ENCODE assay signal across 26 mouse cellular contexts in the genomic region with DNA sequence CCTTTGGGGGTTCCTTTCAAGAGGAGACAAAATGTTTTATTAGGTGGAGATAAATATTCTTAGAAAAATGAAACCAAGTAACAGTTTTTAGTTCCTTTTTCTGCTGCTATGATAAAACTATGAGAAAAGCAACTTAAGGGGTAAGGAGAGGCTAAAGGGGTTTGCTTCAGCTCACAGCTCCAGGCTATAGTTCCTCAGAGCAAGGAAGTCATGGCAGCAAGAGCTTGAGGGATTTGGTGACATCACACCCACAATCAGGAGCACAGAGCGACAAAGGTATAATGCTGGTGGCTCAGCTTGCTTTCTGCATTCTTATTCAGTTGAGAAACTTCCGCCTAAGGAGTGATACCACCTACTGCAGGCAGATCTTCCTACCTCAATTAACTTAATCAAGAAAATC. TPM values are rescaled to one million over a fixed set of nuclear protein-coding genes. Genes with fewer than 3 reads are reported as not detected.
A peak's percentile ranks its signal among the peaks of the same experiment; 100 is the strongest.
DNase-seq lines count a peak whose midpoint lies in the region; ATAC-seq and TF ChIP-seq lines count a peak whose summit lies in the region.
"Had no signal": no experiment of that assay in that cellular context is flagged by ENCODE, and none has a peak within 500 bp of the region (broad histone marks: within the 10 kb centered on the region; RNA-seq: fewer than 3 reads in every experiment).

No protein-coding gene starts in this region.

- no peak; a peak in 1 of 4 replicates for TF ChIP-seq POLR2A in MEL (IDR thresholded peaks at IDR 0.05; ENCODE audit: control insufficient read depth in 1 of 2, insufficient read depth in 1 of 2, low read depth in 1 of 2, low read length in 2 of 2, poor library complexity in 1 of 2)

- peak; percentile 43 for ATAC-seq in common myeloid progenitor, adult 5-6 weeks (replicated peaks; ENCODE audit: low read depth, poor library complexity, severe bottlenecking)
- ATAC-seq in megakaryocyte, adult 5-6 weeks (ENCODE audit: poor library complexity, severe bottlenecking), result peak; percentile 15
- ATAC-seq: activated CD4-positive, CD25-positive, alpha-beta regulatory T cell, adult 4 months; CD4-positive, CD25-positive, alpha-beta regulatory T cell, adult 4 months; forebrain, embryonic 13.5 days; forebrain, embryonic 15.5 days; forebrain, postnatal 0 days; Patski had no signal

- H3K27ac ChIP-seq in MEL (ENCODE audit: control insufficient read depth, low read depth, low read length), result peak overlapping the region; percentile 69
- H3K27ac ChIP-seq in embryonic facial prominence, embryonic 10.5 days (replicated peaks), result no peak overlapping the region
- H3K27ac ChIP-seq: embryonic facial prominence, embryonic 12.5 days; forebrain, embryonic 13.5 days; forebrain, embryonic 15.5 days had no signal

- peak in 1 of 2 experiments; percentile 40; a peak in 2 of 4 replicates for TF ChIP-seq EP300 in MEL (IDR thresholded peaks at IDR 0.05; ENCODE audit: low read depth in 1 of 2, low read length in 2 of 2)

- H3K9ac ChIP-seq in MEL (ENCODE audit: control insufficient read depth, low read depth, low read length, poor library complexity, severe bottlenecking), result peak overlapping the region; percentile 31
- H3K9ac ChIP-seq: embryonic facial prominence, embryonic 12.5 days; forebrain, embryonic 13.5 days; forebrain, embryonic 15.5 days; forebrain, postnatal 0 days had no signal

- no peaks in the 10 kb centered on the region for H3K79me2 ChIP-seq in MEL (ENCODE audit: control insufficient read depth, insufficient read depth, low read length, poor library complexity)

- 89% methylated on average over 2 of the region's 2 CpGs for WGBS in embryonic facial prominence, embryonic 10.5 days

- no peak for TF ChIP-seq RAD21 in MEL (IDR thresholded peaks at IDR 0.05; ENCODE audit: low read depth, low read length)

- peaks cover 0 to 26% of the 10 kb centered on the region in 2 experiments; a peak in 2 of 4 replicates for H3K36me3 ChIP-seq in MEL (ENCODE audit: control insufficient read depth in 1 of 2, insufficient read depth in 2 of 2, low read length in 2 of 2)
- peaks cover 22% of the 10 kb centered on the region for H3K36me3 ChIP-seq in embryonic facial prominence, embryonic 10.5 days (replicated peaks)
- H3K36me3 ChIP-seq: forebrain, embryonic 15.5 days; G1E had no signal

- intact Hi-C loops in gastrocnemius, postnatal 14 days (cut with DNase I; ENCODE audit: low total_unique reads), result no loop called here

- DNase-seq in MEL (ENCODE audit: low read depth, low spot score), result peak; percentile 80
- DNase-seq in right cerebral cortex, postnatal 4 days, result no peak
- DNase-seq in spleen, postnatal 4 days (ENCODE audit: low spot score in 2 of 2), result no peak
- DNase-seq in embryonic facial prominence, embryonic 10.5 days (ENCODE audit: low spot score), result no peak
- no peak for DNase-seq in gastrocnemius, postnatal 14 days
- DNase-seq: adrenal gland, adult 8-10 months; adrenal gland, postnatal 14 days; adrenal gland, postnatal 36 days; B cell, adult 2 months; cerebellum, adult 11-12 months; cerebellum, adult 2 months; cerebellum, adult 9-10 months; cerebellum, postnatal 10 days; cerebellum, postnatal 25 days; embryo, embryonic 11 days; forebrain, postnatal 0 days had no signal

- peak overlapping the region; percentile 20 to 48 for H3K4me3 ChIP-seq in MEL (ENCODE audit: control insufficient read depth in 1 of 2, insufficient read depth in 1 of 2, low read depth in 2 of 2, low read length in 2 of 2)
- H3K4me3 ChIP-seq in embryonic facial prominence, embryonic 10.5 days, result no peak overlapping the region
- H3K4me3 ChIP-seq: embryonic facial prominence, embryonic 12.5 days; forebrain, embryonic 13.5 days; forebrain, embryonic 15.5 days had no signal

- no peak for TF ChIP-seq CTCF in MEL (IDR thresholded peaks at IDR 0.05 in 2 of 3, conservative IDR thresholded peaks at IDR 0.05 in 1 of 3; ENCODE audit: control insufficient read depth in 1 of 3, insufficient read depth in 1 of 3, low read depth in 2 of 3, low read length in 3 of 3, poor library complexity in 1 of 3, severe bottlenecking in 1 of 3)

- no peaks in the 10 kb centered on the region for H3K27me3 ChIP-seq in MEL (ENCODE audit: control insufficient read depth in 1 of 2, insufficient read depth in 2 of 2, low read length in 2 of 2)
- no peaks in the 10 kb centered on the region for H3K27me3 ChIP-seq in embryonic facial prominence, embryonic 10.5 days (replicated peaks; ENCODE audit: low read depth, poor library complexity, severe bottlenecking)
- H3K27me3 ChIP-seq: CH12.LX; embryonic facial prominence, embryonic 12.5 days; forebrain, embryonic 13.5 days; forebrain, embryonic 15.5 days; Patski had no signal

- no peaks in the 10 kb centered on the region for H3K9me3 ChIP-seq in MEL (replicated peaks; ENCODE audit: insufficient read depth, low read length)
- H3K9me3 ChIP-seq in embryonic facial prominence, embryonic 10.5 days, result no peaks in the 10 kb centered on the region
- H3K9me3 ChIP-seq: embryonic facial prominence, embryonic 12.5 days; forebrain, embryonic 13.5 days; forebrain, embryonic 15.5 days; G1E had no signal

- peaks cover 13 to 29% of the 10 kb centered on the region in 2 experiments for H3K4me1 ChIP-seq in MEL (ENCODE audit: control insufficient read depth in 1 of 2, insufficient read depth in 2 of 2, low read length in 2 of 2)
- H3K4me1 ChIP-seq in embryonic facial prominence, embryonic 10.5 days, result peaks cover 20% of the 10 kb centered on the region

TF ChIP-seq in MEL, 35 proteins besides CTCF, POLR2A, EP300 and RAD21:
- TF ChIP-seq MAZ (IDR thresholded peaks at IDR 0.05; ENCODE audit: low read depth, low read length) (no peak), USF1 (IDR thresholded peaks at IDR 0.05; ENCODE audit: low read depth, low read length) (no peak), NELFE (IDR thresholded peaks at IDR 0.05; ENCODE audit: low read depth, low read length) (no peak), GATA1 (IDR thresholded peaks at IDR 0.05; ENCODE audit: low read depth, low read length) (0 out of 2 replicates have a peak, but pooled peaks have one; percentile 5), TBP (IDR thresholded peaks at IDR 0.05; ENCODE audit: low read depth, low read length) (peak; percentile 81), GABPA (IDR thresholded peaks at IDR 0.05; ENCODE audit: low read depth, low read length) (no peak), ETS1 (IDR thresholded peaks at IDR 0.05; ENCODE audit: low read depth, low read length) (peak; percentile 43; the same call in 1 of the 2 replicates), ELF1 (IDR thresholded peaks at IDR 0.05; ENCODE audit: low read depth, low read length) (no peak), CHD2 (IDR thresholded peaks at IDR 0.05; ENCODE audit: low read length) (no peak), SIN3A (IDR thresholded peaks at IDR 0.05; ENCODE audit: low read length) (peak; percentile 31; the same call in 1 of the 2 replicates), HCFC1 (IDR thresholded peaks at IDR 0.05; ENCODE audit: low read depth, low read length) (peak; percentile 18; the same call in 1 of the 2 replicates), MYB (IDR thresholded peaks at IDR 0.05; ENCODE audit: low read depth, low read length) (no peak)

RNA-seq across cellular contexts. Expression of a gene that starts 20.8 kb away (rescaled TPM):
- not detected in 2 replicates for total RNA-seq in MEL (2012; rRNA removed)
- under 1 TPM in 1 of 2 experiments, not detected in 1; 0.07 TPM for polyA plus RNA-seq in MEL (2012; ENCODE audit: insufficient read depth in 1 of 2, insufficient read length in 2 of 2, low read depth in 1 of 2, low replicate concordance in 2 of 2, missing spikeins in 1 of 2)
- total RNA-seq in common myeloid progenitor, adult 5-6 weeks (2017), result not detected in 2 replicates
- total RNA-seq in megakaryocyte, adult 5-6 weeks (2015), result not detected in 2 replicates
- total RNA-seq in megakaryocyte, adult 5-6 weeks (2017), result 0.15 and 0.61 TPM in 2 replicates
- polyA plus RNA-seq in embryonic facial prominence, embryonic 10.5 days (2016; fragmentation: Nextera tagmentation; extraction: Ambion mirVana), result 4.3 and 5.6 TPM in 2 replicates
- 10 to 100 TPM; 26.8 to 38.1 TPM for total RNA-seq in gastrocnemius, postnatal 14 days (2021)
- polyA plus RNA-seq: G1E had no signal

Comparison
In these comparisons a context has a peak if more than half of its experiments do, and no peak if none do; other contexts are left out.
1. RNA of a gene that starts 20.8 kb away (total RNA-seq): 26.8 to 38.1 TPM in gastrocnemius, postnatal 14 days; 0.15 to 0.61 TPM in megakaryocyte, adult 5-6 weeks, not detected in MEL and not detected in common myeloid progenitor, adult 5-6 weeks; every median in the first group is over 10 times any median in the second.